14 mouse cellular contexts compared by ENCODE assay signal in the genomic region with DNA sequence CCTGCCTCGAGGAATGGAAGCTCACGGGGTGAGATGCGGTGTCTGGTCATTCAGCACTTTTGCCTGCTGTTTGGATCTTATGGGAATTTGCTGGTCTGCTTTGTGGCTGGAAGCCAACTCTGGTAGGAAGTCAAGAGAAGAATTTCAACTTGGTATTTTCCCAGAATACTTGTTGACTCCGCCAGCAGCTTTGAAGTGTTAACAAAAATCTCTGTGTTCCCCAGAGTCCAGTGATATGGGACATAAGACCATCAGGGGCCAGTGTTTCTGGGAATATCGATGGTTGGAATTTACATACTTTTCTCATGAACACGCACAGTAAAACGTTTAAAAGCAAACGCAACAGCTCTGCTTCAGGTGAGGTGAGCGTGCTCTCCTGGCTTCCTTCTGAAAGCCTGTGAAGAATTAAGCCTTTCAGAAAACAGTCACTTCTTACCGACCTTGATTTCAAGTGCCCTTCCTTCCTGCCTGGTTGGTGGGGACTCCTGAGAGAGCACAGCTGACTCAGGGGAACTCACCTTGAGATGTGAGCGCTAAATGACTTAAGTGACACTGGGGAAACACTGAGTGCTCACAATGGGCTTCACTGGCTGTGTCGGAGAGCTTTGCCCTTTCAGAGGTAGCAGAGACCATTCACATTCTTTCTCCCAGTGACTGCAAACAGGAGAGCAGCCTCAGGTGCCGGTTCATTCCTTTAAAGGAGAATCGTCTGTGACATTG.
DNase-seq lines count a peak whose midpoint lies in the region; ATAC-seq and TF ChIP-seq lines count a peak whose summit lies in the region.
"Had no signal": no experiment of that assay in that cellular context is flagged by ENCODE, and none has a peak within 500 bp of the region (broad histone marks: within the 10 kb centered on the region; RNA-seq: fewer than 3 reads in every experiment).

No protein-coding gene starts in this region.

- H3K9ac ChIP-seq in heart, embryonic 16.5 days (ENCODE audit: low read length): no peak overlapping the region
- H3K9ac ChIP-seq in lung, embryonic 14.5 days: no peak overlapping the region
- H3K9ac ChIP-seq in embryonic facial prominence, embryonic 15.5 days: no peak overlapping the region
- 0 out of 2 replicates have a peak overlapping the region, but pooled peaks have one; percentile 9 for H3K9ac ChIP-seq in stomach, embryonic 16.5 days (ENCODE audit: low read length)
- H3K9ac ChIP-seq: hindbrain, embryonic 15.5 days; liver, embryonic 14.5 days had no signal

- H3K4me2 ChIP-seq in heart, embryonic 16.5 days (ENCODE audit: low read depth, low read length): no peak overlapping the region; the same call in 1 of the 2 replicates
- peak overlapping the region; percentile 47 for H3K4me2 ChIP-seq in lung, embryonic 14.5 days
- no peak overlapping the region for H3K4me2 ChIP-seq in embryonic facial prominence, embryonic 15.5 days (replicated peaks)
- H3K4me2 ChIP-seq in stomach, embryonic 16.5 days (ENCODE audit: low read depth, low read length): 0 out of 2 replicates have a peak overlapping the region, but pooled peaks have one; percentile 16
- H3K4me2 ChIP-seq: hindbrain, embryonic 15.5 days had no signal

- H3K27me3 ChIP-seq in heart, embryonic 16.5 days (ENCODE audit: control insufficient read depth, insufficient read depth, low read length): no peaks in the 10 kb centered on the region
- H3K27me3 ChIP-seq in lung, embryonic 14.5 days (ENCODE audit: insufficient read depth, low read length): no peaks in the 10 kb centered on the region
- H3K27me3 ChIP-seq in embryonic facial prominence, embryonic 15.5 days: no peaks in the 10 kb centered on the region
- no peaks in the 10 kb centered on the region for H3K27me3 ChIP-seq in stomach, embryonic 16.5 days (ENCODE audit: control insufficient read depth, insufficient read depth, low read length)
- H3K27me3 ChIP-seq: hindbrain, embryonic 15.5 days had no signal

- peaks cover 13% of the 10 kb centered on the region for H3K36me3 ChIP-seq in heart, embryonic 16.5 days (ENCODE audit: control insufficient read depth, insufficient read depth)
- 0 out of 2 replicates have a peak, but pooled peaks cover 7% of the 10 kb centered on the region for H3K36me3 ChIP-seq in lung, embryonic 14.5 days (ENCODE audit: insufficient read depth)
- peaks cover 3% of the 10 kb centered on the region; the same call in 1 of the 2 replicates for H3K36me3 ChIP-seq in embryonic facial prominence, embryonic 15.5 days
- H3K36me3 ChIP-seq in stomach, embryonic 16.5 days (ENCODE audit: control insufficient read depth, insufficient read depth, low read length): 0 out of 2 replicates have a peak, but pooled peaks cover 4% of the 10 kb centered on the region
- H3K36me3 ChIP-seq: hindbrain, embryonic 15.5 days had no signal

- DNase-seq in heart, adult 8-10 months (ENCODE audit: low spot score): no peak
- peak; percentile 79 for DNase-seq in lung, embryonic 14.5 days
- no peak for DNase-seq in lung, postnatal 4 days
- DNase-seq in right cerebral cortex, postnatal 10 days (ENCODE audit: low spot score in 2 of 2): no peak
- DNase-seq: cerebellum, adult 11-12 months; gastrocnemius, postnatal 36 days; thymus, postnatal 4 days had no signal

- no peak overlapping the region for H3K4me3 ChIP-seq in heart, embryonic 16.5 days (ENCODE audit: low read length)
- no peak overlapping the region for H3K4me3 ChIP-seq in lung, embryonic 14.5 days (ENCODE audit: low read depth, low read length)
- no peak overlapping the region for H3K4me3 ChIP-seq in embryonic facial prominence, embryonic 15.5 days (replicated peaks)
- no peak overlapping the region for H3K4me3 ChIP-seq in stomach, embryonic 16.5 days (replicated peaks; ENCODE audit: low read length)
- H3K4me3 ChIP-seq: erythroblast, embryonic 14.5 days; hindbrain, embryonic 15.5 days; layer of hippocampus, adult 2 months had no signal

- 31% methylated on average over 14 of the region's 14 CpGs for WGBS in heart, embryonic 16.5 days
- WGBS in lung, embryonic 14.5 days: 37% methylated on average over 14 of the region's 14 CpGs
- 49% methylated on average over 14 of the region's 14 CpGs for WGBS in embryonic facial prominence, embryonic 15.5 days
- 38% methylated on average over 14 of the region's 14 CpGs for WGBS in stomach, embryonic 16.5 days

- H3K9me3 ChIP-seq in heart, embryonic 16.5 days (replicated peaks; ENCODE audit: control insufficient read depth, low read length): no peaks in the 10 kb centered on the region
- H3K9me3 ChIP-seq in lung, embryonic 14.5 days (ENCODE audit: low read depth, low read length): no peaks in the 10 kb centered on the region
- H3K9me3 ChIP-seq in embryonic facial prominence, embryonic 15.5 days (replicated peaks): no peaks in the 10 kb centered on the region
- no peaks in the 10 kb centered on the region for H3K9me3 ChIP-seq in stomach, embryonic 16.5 days (replicated peaks; ENCODE audit: control insufficient read depth, low read length)
- H3K9me3 ChIP-seq: hindbrain, embryonic 15.5 days had no signal

- no peak for TF ChIP-seq CTCF in lung, embryonic 14.5 days (IDR thresholded peaks at IDR 0.05; ENCODE audit: low read depth)

- H3K4me1 ChIP-seq in heart, embryonic 16.5 days (ENCODE audit: control insufficient read depth, insufficient read depth, low read length): peaks cover 23% of the 10 kb centered on the region
- H3K4me1 ChIP-seq in lung, embryonic 14.5 days (ENCODE audit: insufficient read depth): peaks cover 5% of the 10 kb centered on the region; the same call in 1 of the 2 replicates
- H3K4me1 ChIP-seq in embryonic facial prominence, embryonic 15.5 days: 0 out of 2 replicates have a peak, but pooled peaks cover 4% of the 10 kb centered on the region
- H3K4me1 ChIP-seq in stomach, embryonic 16.5 days (ENCODE audit: control insufficient read depth, insufficient read depth, low read length): peaks cover 14% of the 10 kb centered on the region
- H3K4me1 ChIP-seq: hindbrain, embryonic 15.5 days had no signal

- no peak for ATAC-seq in heart, embryonic 16.5 days (replicated peaks; ENCODE audit: extremely low read depth, insufficient read depth, low FRiP score)
- ATAC-seq in lung, embryonic 14.5 days (ENCODE audit: insufficient read depth): peak; percentile 50
- ATAC-seq in embryonic facial prominence, embryonic 15.5 days (ENCODE audit: insufficient number of reproducible peaks, low FRiP score, low TSS enrichment, low read depth): no peak
- no peak for ATAC-seq in stomach, embryonic 16.5 days (ENCODE audit: insufficient read depth, low FRiP score)

- peak overlapping the region; percentile 4; the same call in 1 of the 2 replicates for H3K27ac ChIP-seq in heart, embryonic 16.5 days (ENCODE audit: low read length)
- peak overlapping the region; percentile 19; the same call in 1 of the 2 replicates for H3K27ac ChIP-seq in lung, embryonic 14.5 days (ENCODE audit: low read depth)
- H3K27ac ChIP-seq in embryonic facial prominence, embryonic 15.5 days (replicated peaks): 0 out of 2 replicates have a peak overlapping the region, but pooled peaks have one; percentile 7
- H3K27ac ChIP-seq in stomach, embryonic 16.5 days (ENCODE audit: low read length): no peak overlapping the region
- H3K27ac ChIP-seq: hindbrain, embryonic 15.5 days; layer of hippocampus, adult 2 months; liver, embryonic 14.5 days had no signal

Comparison
In these comparisons a context has a peak if more than half of its experiments do, and no peak if none do; other contexts are left out.
1. H3K4me2 ChIP-seq: peak in lung, embryonic 14.5 days (single experiment) and stomach, embryonic 16.5 days (single experiment); none in heart, embryonic 16.5 days (single experiment) and embryonic facial prominence, embryonic 15.5 days (single experiment).